Mouse (Mus musculus): ENCODE measurements around the gene Pwp2. TPM values are rescaled to one million over a fixed set of nuclear protein-coding genes. Genes with fewer than 3 reads are reported as not detected.
A peak's percentile ranks its signal among the peaks of the same experiment; 100 is the strongest.

Pwp2 gene
- polyA plus RNA-seq (2015; fragmentation: Nextera tagmentation; extraction: Ambion mirVana), result 13.2 and 13.6 TPM in 2 replicates

- TF ChIP-seq CTCF (IDR thresholded peaks at IDR 0.05; ENCODE audit: low read depth), result peak; percentile 19; the same call in 1 of the 2 replicates
- H3K4me1 ChIP-seq (replicated peaks; ENCODE audit: insufficient read depth, low read length), result 0 out of 2 replicates have a peak, but pooled peaks cover 5% of the 10 kb centered on the region
- H3K27me3 ChIP-seq (ENCODE audit: insufficient read depth, low read length), result no peaks in the 10 kb centered on the region
- no peaks in the 10 kb centered on the region for H3K9me3 ChIP-seq (replicated peaks; ENCODE audit: low read length)
- H3K36me3 ChIP-seq (ENCODE audit: insufficient read depth, low read length), result peaks cover 43% of the 10 kb centered on the region
- peak; percentile 93 for ATAC-seq (replicated peaks; ENCODE audit: low FRiP score, low read depth)
- peak within 1 kb of the TSS; percentile 50 for H3K27ac ChIP-seq
- peak within 1 kb of the TSS; percentile 60 for H3K9ac ChIP-seq (ENCODE audit: low read depth, low read length)
- H3K4me2 ChIP-seq (ENCODE audit: low read length), result peak within 1 kb of the TSS; percentile 86
- peak; percentile 97 for DNase-seq (ENCODE audit: low spot score)
- peak within 1 kb of the TSS; percentile 64 for H3K4me3 ChIP-seq (replicated peaks; ENCODE audit: low read depth, low read length)
- 2% methylated on average over 47 of the region's 47 CpGs for WGBS
Observed at GRCm38 (mm10) chr10:78184531-78185380, at the start of gene Pwp2. Gene Pwp2 (minus strand): TSS chr10:78185149.

- DNase-seq (ENCODE audit: low spot score) (no peak), ATAC-seq (replicated peaks; ENCODE audit: low FRiP score, low read depth) (no peak)
- Histone ChIP-seq H3K4me1 (replicated peaks; ENCODE audit: insufficient read depth, low read length) (no peaks in the 10 kb centered on the region), H3K36me3 (ENCODE audit: insufficient read depth, low read length) (peaks cover 17% of the 10 kb centered on the region), H3K4me3 (replicated peaks; ENCODE audit: low read depth, low read length) (no peak overlapping the region), H3K9ac (ENCODE audit: low read depth, low read length) (no peak overlapping the region), H3K9me3 (replicated peaks; ENCODE audit: low read length) (no peaks in the 10 kb centered on the region), H3K4me2 (ENCODE audit: low read length) (no peak overlapping the region), H3K27me3 (ENCODE audit: insufficient read depth, low read length) (no peaks in the 10 kb centered on the region), H3K27ac (no peak overlapping the region)
- 88% methylated on average over 6 of the region's 6 CpGs for whole genome bisulfite sequencing
- no peak for TF ChIP-seq CTCF (IDR thresholded peaks at IDR 0.05; ENCODE audit: low read depth)
Observed at GRCm38 (mm10) chr10:78233756-78234155, 48.8 kb upstream of the Pwp2 start.

GRCm38 (mm10) chr10:78233161-78233560 lies 48.2 kb upstream of the Pwp2 start:
- H3K36me3 ChIP-seq (ENCODE audit: insufficient read depth, low read length), result peaks cover 20% of the 10 kb centered on the region
- no peak overlapping the region for H3K4me2 ChIP-seq (ENCODE audit: low read length)
- ATAC-seq (replicated peaks; ENCODE audit: low FRiP score, low read depth) (no peak), DNase-seq (ENCODE audit: low spot score) (no peak)
- H3K27ac ChIP-seq, result no peak overlapping the region
- H3K9me3 ChIP-seq (replicated peaks; ENCODE audit: low read length), result no peaks in the 10 kb centered on the region
- no peak overlapping the region for H3K9ac ChIP-seq (ENCODE audit: low read depth, low read length)
- H3K27me3 ChIP-seq (ENCODE audit: insufficient read depth, low read length), result no peaks in the 10 kb centered on the region
- 90% methylated on average over 5 of the region's 5 CpGs for WGBS
- H3K4me3 ChIP-seq (replicated peaks; ENCODE audit: low read depth, low read length), result no peak overlapping the region
- no peak for TF ChIP-seq CTCF (IDR thresholded peaks at IDR 0.05; ENCODE audit: low read depth)
- no peaks in the 10 kb centered on the region for H3K4me1 ChIP-seq (replicated peaks; ENCODE audit: insufficient read depth, low read length)

DNA sequence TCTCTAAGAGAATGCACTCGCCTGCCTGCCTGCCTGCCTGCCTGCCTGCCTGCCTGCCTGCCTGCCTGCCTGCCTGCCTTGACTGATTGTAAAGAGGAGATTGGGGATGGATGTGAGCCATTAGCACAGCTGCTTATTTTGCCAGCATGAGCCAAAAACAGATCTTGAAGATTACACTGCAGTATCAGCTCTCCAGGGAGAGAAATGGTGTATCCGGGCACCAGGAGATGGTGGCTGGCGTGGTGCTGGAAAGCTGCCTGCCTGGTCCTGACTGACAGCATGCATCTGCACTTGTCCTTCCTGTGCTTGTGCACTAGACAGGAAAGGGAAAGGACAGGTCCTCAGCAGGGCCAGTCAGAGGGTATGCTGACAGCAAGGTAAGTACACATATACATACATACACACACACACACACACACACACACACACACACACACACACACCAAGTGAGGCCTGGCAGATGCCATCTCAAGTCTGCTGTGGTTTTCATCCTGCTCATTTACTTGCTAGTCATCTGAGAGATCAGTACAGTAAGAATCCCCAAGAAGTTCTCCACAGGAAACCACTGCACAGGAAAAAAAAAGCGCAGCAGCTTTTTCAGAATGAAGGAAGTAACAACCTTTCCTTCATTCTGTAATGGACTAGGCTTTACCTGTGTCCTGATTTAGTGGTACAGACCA lies 47.5 kb upstream of the Pwp2 start:
- Histone ChIP-seq H3K9me3 (replicated peaks; ENCODE audit: low read length) (no peaks in the 10 kb centered on the region), H3K36me3 (ENCODE audit: insufficient read depth, low read length) (peaks cover 22% of the 10 kb centered on the region), H3K27me3 (ENCODE audit: insufficient read depth, low read length) (no peaks in the 10 kb centered on the region), H3K4me1 (replicated peaks; ENCODE audit: insufficient read depth, low read length) (no peaks in the 10 kb centered on the region), H3K27ac (no peak overlapping the region), H3K9ac (ENCODE audit: low read depth, low read length) (no peak overlapping the region), H3K4me3 (replicated peaks; ENCODE audit: low read depth, low read length) (no peak overlapping the region), H3K4me2 (ENCODE audit: low read length) (no peak overlapping the region)
- DNase-seq (ENCODE audit: low spot score), result no peak
- no peak for ATAC-seq (replicated peaks; ENCODE audit: low FRiP score, low read depth)
- no peak for TF ChIP-seq CTCF (IDR thresholded peaks at IDR 0.05; ENCODE audit: low read depth)
- 82% methylated on average over 4 of the region's 4 CpGs for WGBS

DNA sequence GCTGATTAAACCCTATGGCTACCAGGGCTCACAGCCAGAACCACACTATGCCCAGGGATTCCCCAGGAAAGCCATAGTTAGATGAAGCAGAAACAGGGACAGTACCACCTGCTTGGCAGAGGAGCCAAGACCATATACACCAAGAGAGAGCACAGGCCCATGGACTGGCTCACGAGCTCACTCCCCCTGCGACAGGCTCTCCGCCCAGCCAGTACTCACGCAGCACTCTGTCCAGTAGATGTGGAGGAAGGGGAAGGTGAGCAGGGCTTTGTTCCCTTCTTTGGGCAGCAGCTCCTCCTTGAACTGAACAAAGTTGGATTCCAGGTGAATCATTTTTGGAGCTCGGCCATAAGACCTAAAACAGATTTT lies 43.6 kb upstream of the Pwp2 start:
- Histone ChIP-seq H3K4me3 (replicated peaks; ENCODE audit: low read depth, low read length) (no peak overlapping the region), H3K27ac (no peak overlapping the region), H3K9ac (ENCODE audit: low read depth, low read length) (no peak overlapping the region), H3K4me1 (replicated peaks; ENCODE audit: insufficient read depth, low read length) (no peaks in the 10 kb centered on the region), H3K36me3 (ENCODE audit: insufficient read depth, low read length) (peaks cover 22% of the 10 kb centered on the region), H3K9me3 (replicated peaks; ENCODE audit: low read length) (no peaks in the 10 kb centered on the region), H3K27me3 (ENCODE audit: insufficient read depth, low read length) (no peaks in the 10 kb centered on the region), H3K4me2 (ENCODE audit: low read length) (no peak overlapping the region)
- WGBS, result 86% methylated on average over 5 of the region's 5 CpGs
- no peak for DNase-seq (ENCODE audit: low spot score)
- TF ChIP-seq CTCF (IDR thresholded peaks at IDR 0.05; ENCODE audit: low read depth), result no peak
- no peak for ATAC-seq (replicated peaks; ENCODE audit: low FRiP score, low read depth)

DNA sequence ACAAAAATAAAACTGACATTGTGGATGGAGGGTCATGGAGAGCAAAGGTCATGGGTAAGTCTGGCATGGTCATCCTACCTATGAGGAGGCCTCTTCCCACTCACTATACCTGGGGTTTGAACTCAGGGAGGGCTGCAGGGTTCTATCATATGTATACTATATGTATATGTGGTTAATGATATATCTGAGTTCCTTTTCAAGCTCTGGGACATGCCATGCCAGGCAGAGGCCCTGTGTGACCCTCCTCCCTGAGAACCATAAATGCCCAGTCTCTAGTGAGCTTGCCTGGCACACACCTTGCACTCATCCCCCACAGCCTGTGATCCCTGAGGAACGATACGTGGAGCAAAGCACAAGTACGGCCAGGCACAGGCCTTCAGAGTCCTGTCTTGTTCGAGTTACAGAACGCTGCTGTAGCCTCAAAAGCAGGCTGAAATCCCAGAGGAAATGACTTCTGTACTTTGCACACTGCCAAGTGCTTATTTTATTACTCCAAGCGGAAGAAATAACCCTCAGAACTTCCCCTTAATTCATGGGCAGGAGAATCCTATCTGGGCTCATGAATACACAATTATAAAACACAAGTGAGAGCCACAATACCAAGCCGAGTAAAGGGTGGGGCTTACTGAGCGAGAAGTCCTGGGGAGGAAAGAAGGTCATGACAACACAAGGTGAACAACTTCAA lies 43.1 kb upstream of the Pwp2 start:
- TF ChIP-seq CTCF (IDR thresholded peaks at IDR 0.05; ENCODE audit: low read depth), result no peak
- no peak for ATAC-seq (replicated peaks; ENCODE audit: low FRiP score, low read depth)
- H3K9ac ChIP-seq (ENCODE audit: low read depth, low read length), result no peak overlapping the region
- peak; percentile 12 for DNase-seq (ENCODE audit: low spot score)
- H3K27me3 ChIP-seq (ENCODE audit: insufficient read depth, low read length), result no peaks in the 10 kb centered on the region
- no peak overlapping the region for H3K4me2 ChIP-seq (ENCODE audit: low read length)
- no peak overlapping the region for H3K27ac ChIP-seq
- WGBS, result 71% methylated on average over 8 of the region's 8 CpGs
- H3K9me3 ChIP-seq (replicated peaks; ENCODE audit: low read length), result no peaks in the 10 kb centered on the region
- peaks cover 22% of the 10 kb centered on the region for H3K36me3 ChIP-seq (ENCODE audit: insufficient read depth, low read length)
- no peak overlapping the region for H3K4me3 ChIP-seq (replicated peaks; ENCODE audit: low read depth, low read length)
- H3K4me1 ChIP-seq (replicated peaks; ENCODE audit: insufficient read depth, low read length), result no peaks in the 10 kb centered on the region

All from kidney, postnatal 0 days (tissue).